Mouse (Mus musculus) ES-Bruce4 (cell line): ENCODE measurements around the gene Wwtr1. TPM values are rescaled to one million over a fixed set of nuclear protein-coding genes. Genes with fewer than 3 reads are reported as not detected.

Experiments used
- H3K27ac ChIP-seq: 2 replicates; pipeline ENCODE4 v1.5.1; 2012; ENCODE audit warnings: low read length, inconsistent platforms; ENCODE audit not compliant: insufficient read depth
- H3K27me3 ChIP-seq: 2 replicates; pipeline ENCODE4 v1.6.1; 2012; ENCODE audit warnings: mild to moderate bottlenecking, low read length, inconsistent platforms; ENCODE audit not compliant: control insufficient read depth, poor library complexity, insufficient read depth, severe bottlenecking
- H3K36me3 ChIP-seq: 2 replicates; pipeline ENCODE4 v1.6.1; 2012; ENCODE audit warnings: inconsistent platforms, mild to moderate bottlenecking, low read length, moderate library complexity; ENCODE audit not compliant: control insufficient read depth, poor library complexity, insufficient read depth, severe bottlenecking
- H3K4me1 ChIP-seq: one replicate; pipeline ENCODE4 v1.8.1; 2011; ENCODE audit warnings: low read length; ENCODE audit not compliant: control insufficient read depth, insufficient read depth
- H3K4me3 ChIP-seq: 2 replicates; pipeline ENCODE4 v1.5.1; 2011; ENCODE audit warnings: low read depth, mild to moderate bottlenecking, low read length
- H3K9ac ChIP-seq: 2 replicates; pipeline ENCODE4 v1.6.1; 2012; ENCODE audit warnings: low read depth, mild to moderate bottlenecking, inconsistent platforms; ENCODE audit not compliant: poor library complexity, severe bottlenecking
- H3K9me3 ChIP-seq: replicated peaks from 2 replicates; pipeline ENCODE4 v1.6.1; 2012; ENCODE audit warnings: mild to moderate bottlenecking, low read length, inconsistent platforms; ENCODE audit not compliant: control insufficient read depth, poor library complexity, insufficient read depth, severe bottlenecking
- CTCF ChIP-seq: IDR thresholded peaks from one replicate; pipeline ENCODE4 v1.8.1; 2011; ENCODE audit warnings: low read depth, low read length
- EP300 ChIP-seq: IDR thresholded peaks from 2 replicates; pipeline ENCODE4 v1.6.1; 2011; ENCODE audit warnings: low read depth, low read length; ENCODE audit not compliant: insufficient read depth
- POLR2A ChIP-seq: IDR thresholded peaks from one replicate; pipeline ENCODE4 v1.8.1; 2011; ENCODE audit warnings: low read length; ENCODE audit not compliant: insufficient read depth
- polyA plus RNA-seq: library from polyadenylated mRNA; stranded (reverse); fragments of >200 nt; gene quantifications from 2 replicates; pipeline ENCODE4 v1.2.4, GENCODE M21; 2011; ENCODE audit warnings: low read depth; ENCODE audit not compliant: missing spikeins, insufficient read depth, insufficient read length

The Wwtr1 gene
- polyA plus RNA-seq, 1 experiment = 43.7 TPM

DNA sequence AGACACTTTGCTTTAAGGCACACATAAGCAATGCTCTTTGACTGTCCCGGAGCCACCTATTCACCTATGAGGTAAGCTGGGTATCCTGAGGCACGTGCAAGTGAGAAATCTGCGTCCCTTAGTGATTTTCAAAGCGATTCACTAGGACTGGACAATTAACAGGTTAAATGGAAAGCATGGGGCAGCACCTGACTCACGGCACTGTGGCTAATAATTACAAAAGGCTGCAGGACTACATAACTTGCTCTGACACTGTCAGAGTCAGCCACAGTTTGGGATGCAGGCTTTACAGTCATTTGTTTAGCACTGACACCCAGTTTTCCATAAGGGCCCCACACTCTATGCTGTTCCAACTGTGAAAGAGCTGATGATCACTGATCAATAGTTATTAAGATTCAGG lies 9.1 kb downstream of the Wwtr1 start:
- Histone ChIP-seq H3K4me3 (no peak overlapping the region), H3K36me3 (no peaks in the 10 kb centered on the region; the same call in 1 of the 2 replicates), H3K9ac (no peak overlapping the region), H3K27ac (no peak overlapping the region), H3K9me3 (no peaks in the 10 kb centered on the region), H3K27me3 (no peaks in the 10 kb centered on the region), H3K4me1 (no peaks in the 10 kb centered on the region)
- TF ChIP-seq CTCF = no peak
- no peak for TF ChIP-seq POLR2A
- no peak for TF ChIP-seq EP300

DNA sequence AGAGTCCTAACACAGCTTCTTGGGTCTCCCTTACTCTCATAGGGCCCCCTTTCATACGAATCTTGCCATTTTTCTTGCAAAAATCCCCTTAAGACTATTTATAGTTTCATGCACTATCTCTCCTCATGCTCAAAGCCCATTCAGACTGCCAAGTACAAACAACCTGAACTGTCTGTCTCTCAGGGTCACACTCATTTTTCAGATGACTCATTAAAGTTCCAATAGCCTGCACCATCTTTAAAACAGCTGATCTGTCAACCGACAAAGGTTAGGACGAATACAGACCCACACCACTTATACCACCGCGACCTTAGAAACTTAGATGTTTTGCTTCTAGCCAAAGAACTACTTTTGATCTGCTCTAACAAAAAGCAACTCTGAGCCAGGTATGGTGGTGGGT lies 12.1 kb downstream of the Wwtr1 start:
- H3K36me3 ChIP-seq = no peaks in the 10 kb centered on the region; the same call in 1 of the 2 replicates
- no peak overlapping the region for H3K27ac ChIP-seq
- H3K4me1 ChIP-seq = no peaks in the 10 kb centered on the region
- no peak overlapping the region for H3K4me3 ChIP-seq
- TF ChIP-seq POLR2A (no peak), EP300 (no peak), CTCF (no peak)
- H3K9me3 ChIP-seq = no peaks in the 10 kb centered on the region
- no peak overlapping the region for H3K9ac ChIP-seq
- H3K27me3 ChIP-seq = no peaks in the 10 kb centered on the region

GRCm38 (mm10) chr3:57562996-57563506 lies 12.7 kb downstream of the Wwtr1 start:
- no peaks in the 10 kb centered on the region for H3K4me1 ChIP-seq
- H3K9me3 ChIP-seq = no peaks in the 10 kb centered on the region
- H3K36me3 ChIP-seq = no peaks in the 10 kb centered on the region; the same call in 1 of the 2 replicates
- TF ChIP-seq POLR2A = no peak
- TF ChIP-seq CTCF = no peak
- no peak for TF ChIP-seq EP300
- no peaks in the 10 kb centered on the region for H3K27me3 ChIP-seq
- H3K4me3 ChIP-seq = no peak overlapping the region
- H3K9ac ChIP-seq = no peak overlapping the region
- H3K27ac ChIP-seq = no peak overlapping the region

GRCm38 (mm10) chr3:57558761-57559160 lies 16.9 kb downstream of the Wwtr1 start:
- no peaks in the 10 kb centered on the region for H3K9me3 ChIP-seq
- H3K27me3 ChIP-seq = no peaks in the 10 kb centered on the region
- no peak overlapping the region for H3K4me3 ChIP-seq
- TF ChIP-seq CTCF = no peak
- no peak for TF ChIP-seq EP300
- no peak for TF ChIP-seq POLR2A
- H3K9ac ChIP-seq = no peak overlapping the region
- no peaks in the 10 kb centered on the region; the same call in 1 of the 2 replicates for H3K36me3 ChIP-seq
- no peak overlapping the region for H3K27ac ChIP-seq
- peaks cover 5% of the 10 kb centered on the region for H3K4me1 ChIP-seq

DNA sequence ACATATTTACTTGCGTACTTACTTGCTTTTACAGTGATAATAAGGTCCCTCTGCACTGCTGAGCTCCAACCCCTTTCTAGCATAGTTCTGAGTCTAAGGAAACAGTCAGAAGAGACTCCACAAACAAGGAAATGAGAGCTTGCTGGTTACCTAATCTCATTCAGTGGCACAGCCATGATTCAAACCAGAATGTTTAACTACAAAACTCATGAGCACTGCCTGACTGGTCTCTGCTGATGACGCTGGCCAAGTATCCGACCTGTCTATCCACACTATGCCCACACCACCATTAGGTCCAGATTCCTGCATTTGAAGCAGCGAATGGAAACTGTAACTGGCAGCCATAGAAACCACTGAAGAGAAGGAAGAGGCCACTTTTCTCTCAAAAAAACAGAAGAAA lies 18.3 kb downstream of the Wwtr1 start:
- Histone ChIP-seq H3K36me3 (no peaks in the 10 kb centered on the region), H3K9ac (no peak overlapping the region), H3K4me3 (no peak overlapping the region), H3K27ac (no peak overlapping the region), H3K9me3 (no peaks in the 10 kb centered on the region), H3K4me1 (peaks cover 5% of the 10 kb centered on the region), H3K27me3 (no peaks in the 10 kb centered on the region)
- TF ChIP-seq CTCF (no peak), EP300 (no peak), POLR2A (no peak)

GRCm38 (mm10) chr3:57555560-57555959 lies 20.1 kb downstream of the Wwtr1 start:
- TF ChIP-seq CTCF = no peak
- TF ChIP-seq POLR2A = no peak
- TF ChIP-seq EP300 = peak; percentile 78

More at GRCm38 (mm10) chr3:57555560-57555959, 20.1 kb downstream of the Wwtr1 start:
- no peak overlapping the region for H3K27ac ChIP-seq
- H3K9me3 ChIP-seq = no peaks in the 10 kb centered on the region
- H3K4me3 ChIP-seq = no peak overlapping the region
- no peak overlapping the region for H3K9ac ChIP-seq
- no peaks in the 10 kb centered on the region for H3K36me3 ChIP-seq
- H3K4me1 ChIP-seq = peaks cover 5% of the 10 kb centered on the region
- no peaks in the 10 kb centered on the region for H3K27me3 ChIP-seq
